Mouse (Mus musculus) liver, embryonic 11.5 days (tissue): ENCODE data around the gene Accs. TPM values are rescaled to one million over a fixed set of nuclear protein-coding genes. Genes with fewer than 3 reads are reported as not detected.

Experiments
- ATAC-seq: fragments of 200-750 bp; cut with Nextera tagmentation; replicated peaks from 2 replicates; pipeline ENCODE4 v1.8.0; 2017; ENCODE audit warnings: moderate number of reproducible peaks, mild to moderate bottlenecking, moderate TSS enrichment, moderate library complexity; ENCODE audit not compliant: low FRiP score
- DNase-seq: peaks from one replicate; pipeline ENCODE4 v3.0.0-alpha.2; 2017; ENCODE audit warnings: low spot score
- H3K27ac ChIP-seq: fragments of 300-500 bp; sonication (generic); 2 replicates; pipeline ENCODE4 v1.5.1; 2014; ENCODE audit warnings: mild to moderate bottlenecking, low read depth, low read length, control low read depth
- H3K27me3 ChIP-seq: fragments of 300-500 bp; sonication (generic); replicated peaks from 2 replicates; pipeline ENCODE4 v1.6.1; 2014; ENCODE audit warnings: low read length, mixed read lengths; ENCODE audit not compliant: control insufficient read depth, insufficient read depth
- H3K36me3 ChIP-seq: fragments of 300-500 bp; sonication (generic); 2 replicates; pipeline ENCODE4 v1.6.1; 2014; ENCODE audit warnings: mild to moderate bottlenecking, low read length, moderate library complexity, mixed read lengths; ENCODE audit not compliant: control insufficient read depth, insufficient read depth
- H3K4me1 ChIP-seq: fragments of 300-500 bp; sonication (generic); replicated peaks from 2 replicates; pipeline ENCODE4 v1.6.1; 2014; ENCODE audit warnings: low read length, mixed read lengths; ENCODE audit not compliant: control insufficient read depth, insufficient read depth
- H3K4me2 ChIP-seq: fragments of 300-500 bp; sonication (generic); 2 replicates; pipeline ENCODE4 v1.6.1; 2014; ENCODE audit warnings: mild to moderate bottlenecking, control low read depth, moderate library complexity
- H3K4me3 ChIP-seq: fragments of 300-500 bp; sonication (generic); 2 replicates; pipeline ENCODE4 v1.5.1; 2014; ENCODE audit warnings: low read depth, low read length, control low read depth
- H3K9ac ChIP-seq: fragments of 300-500 bp; sonication (generic); 2 replicates; pipeline ENCODE4 v1.6.1; 2014; ENCODE audit warnings: low read depth, low read length, control low read depth
- H3K9me3 ChIP-seq: fragments of 300-500 bp; sonication (generic); 2 replicates; pipeline ENCODE4 v1.6.1; 2016; ENCODE audit warnings: low read length, inconsistent platforms, mixed read lengths; ENCODE audit not compliant: control insufficient read depth
- WGBS: fragments of 180-500 bp; shearing (Covaris S2); extraction: QIAGEN DNeasy Blood & Tissue Kit; methylation state at CpG from one replicate; pipeline ENCODE4 v1.1.7; 2014; 5-methylcytosine and 5-hydroxymethylcytosine counted together
- polyA plus RNA-seq: library from polyadenylated mRNA; unstranded; fragments of >200 nt; fragmentation: Nextera tagmentation; extraction: Ambion mirVana; gene quantifications from 2 replicates; pipeline ENCODE4 v1.2.1, GENCODE M21; 2014

The Accs gene
- polyA plus RNA-seq, 1 experiment from 2014 or later: 4.8 TPM

DNA sequence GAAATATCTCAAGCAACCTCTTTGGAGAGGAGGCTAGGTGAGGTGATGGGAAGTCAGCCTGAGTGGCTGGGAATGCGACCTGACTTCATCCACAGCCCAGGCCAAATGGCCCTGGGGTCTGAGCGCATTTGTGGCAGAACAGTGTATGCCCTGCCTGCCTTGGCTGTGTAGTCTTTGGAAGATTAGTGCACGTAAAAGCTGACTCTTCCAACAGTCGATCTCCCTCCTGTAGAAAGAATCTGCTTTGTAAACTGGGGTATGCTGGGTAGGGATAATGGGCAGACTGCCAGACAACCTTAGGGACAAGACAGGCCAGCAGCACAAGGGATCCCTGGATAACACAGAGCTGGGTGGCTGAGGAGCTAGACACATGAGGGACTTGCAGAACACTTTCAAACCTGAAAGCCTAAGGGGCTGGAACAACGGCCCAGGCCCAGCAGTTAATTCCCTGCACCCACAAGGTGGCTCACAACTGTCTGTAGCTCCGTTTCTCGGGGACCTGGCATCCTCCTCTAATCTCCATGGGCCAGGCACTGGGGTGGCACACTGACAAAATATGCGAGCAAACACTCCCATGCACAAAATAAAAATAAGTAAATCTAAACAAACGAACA is 65.7 kb downstream of the Accs start:
- H3K4me1 ChIP-seq: peaks cover 7% of the 10 kb centered on the region; the same call in 1 of the 2 replicates
- no peaks in the 10 kb centered on the region for H3K36me3 ChIP-seq
- H3K9me3 ChIP-seq: no peaks in the 10 kb centered on the region
- ATAC-seq: no peak
- H3K4me3 ChIP-seq: no peak overlapping the region
- 83% methylated on average over 9 of the region's 9 CpGs for WGBS
- H3K27me3 ChIP-seq: peaks cover 2% of the 10 kb centered on the region; the same call in 1 of the 2 replicates
- H3K4me2 ChIP-seq: no peak overlapping the region
- H3K27ac ChIP-seq: no peak overlapping the region
- H3K9ac ChIP-seq: no peak overlapping the region
- no peak for DNase-seq

Other genes starting within 250 kb of the Accs start
- 0.97 and 1.7 TPM in 2 replicates for gene Alx4, start 207.6 kb downstream of the Accs start, polyA plus RNA-seq
- 68.0 and 72.0 TPM in 2 replicates for gene Ext2, start 27.4 kb downstream of the Accs start, polyA plus RNA-seq
- gene Accsl, start 19.2 kb upstream of the Accs start, polyA plus RNA-seq: not detected in 2 replicates
- 2.3 and 3.3 TPM in 2 replicates for gene Gm13889, start 107.3 kb upstream of the Accs start, polyA plus RNA-seq
- not detected in 2 replicates for gene Gm27027, start 146.4 kb upstream of the Accs start, polyA plus RNA-seq
- 62.4 and 69.8 TPM in 2 replicates for gene Alkbh3, start 160.9 kb upstream of the Accs start, polyA plus RNA-seq